Mouse (Mus musculus): ENCODE measurements around the gene Gm12258. TPM values are rescaled to one million over a fixed set of nuclear protein-coding genes. Genes with fewer than 3 reads are reported as not detected.
A peak's percentile ranks its signal among the peaks of the same experiment; 100 is the strongest.
"Not testable (repeated sequence)": the region's sequence is repeated elsewhere in the genome, so short reads cannot be mapped to it uniquely, and the experiment has no call there.

The Gm12258 gene
- 1.3 and 2.2 TPM in 2 replicates for polyA plus RNA-seq (2015; fragmentation: Nextera tagmentation; extraction: Ambion mirVana)

DNA sequence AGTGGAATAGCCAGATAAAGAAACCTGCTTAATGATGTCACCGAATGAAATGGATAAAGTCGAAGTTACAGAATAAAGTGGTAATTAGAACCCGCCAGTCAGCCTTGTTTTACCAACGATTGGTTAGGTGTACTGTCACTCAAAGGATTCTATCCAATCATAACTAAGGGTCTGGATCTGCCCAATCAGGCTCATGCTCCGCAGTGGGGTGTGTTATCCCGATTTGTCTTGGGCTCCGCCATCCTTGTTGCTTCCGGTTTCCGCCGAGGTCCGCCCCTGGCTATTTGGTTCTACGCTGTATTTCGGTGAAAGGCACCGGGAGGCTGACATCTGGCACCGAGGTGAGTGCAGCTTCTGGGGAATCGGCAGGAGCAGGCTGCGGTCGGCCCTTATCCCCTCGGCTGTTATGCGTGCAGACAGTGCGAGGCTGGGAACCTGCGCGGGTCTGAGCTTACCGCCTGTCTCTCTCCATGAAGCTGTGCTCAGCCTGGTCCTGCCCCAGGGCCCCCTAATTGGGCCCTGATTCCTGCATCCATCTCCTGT lies at the start of gene Gm12258:
Gm12258 (plus strand) TSS at position 240 of the 543 bp plus-strand sequence.
- H3K4me1 ChIP-seq (replicated peaks): peaks cover 12% of the 10 kb centered on the region
- WGBS (ENCODE audit: insufficient replicate concordance): under 1% methylated on average over 24 of the region's 24 CpGs
- H3K9ac ChIP-seq: peak within 1 kb of the TSS; percentile 85
- H3K27me3 ChIP-seq: no peaks in the 10 kb centered on the region
- H3K4me2 ChIP-seq: peak within 1 kb of the TSS; percentile 88
- H3K4me3 ChIP-seq (replicated peaks): peak within 1 kb of the TSS; percentile 77
- ATAC-seq (ENCODE audit: low read depth): peak; percentile 100
- H3K9me3 ChIP-seq (replicated peaks): no peaks in the 10 kb centered on the region
- H3K27ac ChIP-seq: peak within 1 kb of the TSS; percentile 75
- DNase-seq: peak; percentile 92
- peaks cover 15% of the 10 kb centered on the region for H3K36me3 ChIP-seq

DNA sequence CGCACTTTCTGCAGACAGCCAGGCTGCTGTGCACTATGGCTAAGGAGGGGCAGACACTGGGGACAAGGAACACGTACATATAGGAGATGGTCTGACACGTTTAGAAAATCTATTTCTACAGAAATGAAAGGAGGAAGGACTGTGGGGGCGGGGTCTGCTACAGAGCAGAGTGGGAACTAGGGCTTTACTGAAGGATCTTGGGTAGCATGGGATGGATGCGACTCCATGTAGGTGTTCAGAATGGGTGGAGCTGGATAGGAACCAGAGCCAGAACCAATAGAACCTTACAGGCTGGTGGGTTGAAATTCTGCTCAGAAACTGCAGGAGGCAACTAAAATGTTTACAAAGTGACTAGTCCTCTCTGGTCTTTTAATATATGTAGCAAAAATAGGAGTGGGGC lies 47.2 kb upstream of the Gm12258 start:
- DNase-seq (no peak), ATAC-seq (ENCODE audit: low read depth) (no peak)
- WGBS (ENCODE audit: insufficient replicate concordance): 54% methylated on average over 5 of the region's 5 CpGs
- Histone ChIP-seq H3K4me2 (no peak overlapping the region), H3K9me3 (replicated peaks) (no peaks in the 10 kb centered on the region), H3K27me3 (no peaks in the 10 kb centered on the region), H3K4me3 (replicated peaks) (no peak overlapping the region), H3K9ac (no peak overlapping the region), H3K27ac (no peak overlapping the region), H3K36me3 (no peaks in the 10 kb centered on the region), H3K4me1 (replicated peaks) (no peaks in the 10 kb centered on the region)

DNA sequence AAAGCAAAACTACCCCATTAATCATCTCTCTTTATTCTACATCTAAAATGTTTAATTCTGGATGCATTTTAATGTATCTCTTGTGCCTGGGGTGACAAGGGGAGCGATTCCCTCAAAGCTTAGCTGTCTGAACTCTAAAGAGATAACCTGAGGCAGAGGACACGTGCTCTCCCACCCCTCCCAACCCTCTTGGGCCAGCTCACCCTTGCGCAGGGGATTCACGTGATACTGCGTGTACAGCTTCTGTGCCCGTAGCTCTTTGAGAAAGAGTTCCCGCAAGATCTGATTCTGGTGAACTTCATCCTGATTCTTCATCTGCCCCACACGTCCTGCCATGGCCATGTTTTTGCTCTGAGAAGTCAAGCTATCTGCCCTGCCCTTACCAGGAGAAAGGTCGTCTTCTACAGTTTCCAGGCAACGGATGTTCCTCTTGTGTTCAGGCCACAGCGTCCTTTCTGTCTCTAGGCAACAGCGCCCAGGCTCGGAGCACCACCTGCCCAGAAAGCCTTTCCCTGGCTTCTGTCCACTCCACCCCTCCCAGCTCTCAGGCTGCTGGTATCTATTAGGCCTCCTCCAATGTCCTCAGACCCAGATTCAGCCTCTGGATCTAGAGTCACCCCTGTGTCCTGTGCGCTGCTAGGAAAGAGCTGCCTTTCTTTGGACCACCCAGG lies 45.3 kb upstream of the Gm12258 start, which contains the start of gene Fam183b:
Fam183b (minus strand) TSS at position 403 of the 671 bp plus-strand sequence.
- DNase-seq (no peak), ATAC-seq (ENCODE audit: low read depth) (no peak)
- 39% methylated on average over 14 of the region's 14 CpGs for WGBS (ENCODE audit: insufficient replicate concordance)
- Histone ChIP-seq H3K4me1 (replicated peaks) (0 out of 2 replicates have a peak, but pooled peaks cover 4% of the 10 kb centered on the region), H3K27ac (no peak within 1 kb of the TSS), H3K4me3 (replicated peaks) (no peak within 1 kb of the TSS), H3K36me3 (no peaks in the 10 kb centered on the region), H3K4me2 (no peak within 1 kb of the TSS), H3K27me3 (no peaks in the 10 kb centered on the region), H3K9me3 (replicated peaks) (no peaks in the 10 kb centered on the region), H3K9ac (no peak within 1 kb of the TSS)

DNA sequence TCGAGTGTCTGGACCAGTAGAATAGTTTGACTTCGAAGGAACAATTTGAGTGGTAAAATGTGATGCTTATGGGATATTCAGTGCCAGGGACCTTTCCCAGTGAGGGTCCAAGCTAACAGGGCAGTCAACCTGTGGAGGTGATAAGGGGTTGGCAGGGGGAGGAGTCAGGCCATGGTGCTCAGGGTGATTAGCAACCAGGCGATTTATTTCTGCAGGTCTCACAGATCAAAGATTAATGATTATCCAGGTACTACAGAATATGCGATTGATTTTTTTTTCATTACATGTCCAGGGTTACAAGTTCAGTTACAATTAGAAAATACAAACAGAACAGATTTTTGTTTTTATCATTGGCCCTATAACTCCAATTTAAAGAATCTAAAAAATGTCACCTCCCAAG lies 43.1 kb upstream of the Gm12258 start:
- H3K4me2 ChIP-seq: no peak overlapping the region
- no peaks in the 10 kb centered on the region for H3K9me3 ChIP-seq (replicated peaks)
- no peak overlapping the region for H3K4me3 ChIP-seq (replicated peaks)
- ATAC-seq (ENCODE audit: low read depth) (no peak), DNase-seq (no peak)
- H3K27ac ChIP-seq: no peak overlapping the region
- H3K4me1 ChIP-seq (replicated peaks): 0 out of 2 replicates have a peak, but pooled peaks cover 4% of the 10 kb centered on the region
- no peaks in the 10 kb centered on the region for H3K27me3 ChIP-seq
- WGBS (ENCODE audit: insufficient replicate concordance): 45% methylated on average over 4 of the region's 4 CpGs
- no peaks in the 10 kb centered on the region for H3K36me3 ChIP-seq
- H3K9ac ChIP-seq: no peak overlapping the region

DNA sequence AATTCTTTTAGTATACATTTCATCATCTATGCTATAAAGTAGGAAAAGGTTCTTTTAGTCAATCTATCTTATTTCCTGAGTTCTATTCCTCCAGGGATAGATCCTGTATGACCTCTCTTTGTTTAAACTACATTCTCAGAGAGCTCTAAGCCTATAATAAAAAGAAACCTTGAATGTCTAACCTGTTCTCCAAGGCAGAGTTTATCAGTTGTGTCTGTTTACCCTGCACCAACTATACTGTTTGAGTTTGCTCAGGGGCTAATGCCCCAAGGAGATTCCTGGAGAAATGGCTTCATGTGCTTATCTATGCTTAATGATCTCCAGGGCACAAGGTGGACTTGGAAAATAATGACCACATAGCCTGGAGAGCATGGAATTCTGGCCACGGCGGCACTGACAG lies 42.6 kb upstream of the Gm12258 start:
- ATAC-seq (ENCODE audit: low read depth) (no peak), DNase-seq (no peak)
- WGBS (ENCODE audit: insufficient replicate concordance): 58% methylated on average over 2 of the region's 2 CpGs
- no peak overlapping the region for H3K27ac ChIP-seq
- no peak overlapping the region for H3K4me3 ChIP-seq (replicated peaks)
- no peak overlapping the region for H3K9ac ChIP-seq
- H3K9me3 ChIP-seq (replicated peaks): no peaks in the 10 kb centered on the region
- no peaks in the 10 kb centered on the region for H3K36me3 ChIP-seq
- no peaks in the 10 kb centered on the region for H3K27me3 ChIP-seq
- H3K4me2 ChIP-seq: no peak overlapping the region
- 0 out of 2 replicates have a peak, but pooled peaks cover 4% of the 10 kb centered on the region for H3K4me1 ChIP-seq (replicated peaks)

DNA sequence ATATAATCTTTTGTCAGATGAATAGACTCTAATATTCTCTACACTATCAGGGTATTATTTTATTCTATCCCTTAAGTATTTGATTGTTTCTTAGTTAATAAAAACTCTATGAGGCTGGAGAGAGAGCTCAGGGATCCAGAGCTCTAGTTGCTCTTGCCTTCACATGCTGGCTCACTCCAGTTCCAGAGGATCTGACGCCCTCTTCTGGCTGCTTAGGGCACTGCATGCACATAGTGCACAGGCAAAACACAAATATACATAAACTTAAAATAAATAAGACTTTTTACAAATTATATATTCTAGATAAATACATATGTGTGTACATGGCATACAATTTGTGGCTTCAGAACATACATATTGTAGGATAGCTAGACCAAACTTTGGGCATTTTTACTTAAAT lies 35.0 kb upstream of the Gm12258 start:
- no peak overlapping the region for H3K4me2 ChIP-seq
- 3% methylated on average over 1 of the region's 1 CpGs for whole genome bisulfite sequencing (ENCODE audit: insufficient replicate concordance)
- no peak for DNase-seq

DNA sequence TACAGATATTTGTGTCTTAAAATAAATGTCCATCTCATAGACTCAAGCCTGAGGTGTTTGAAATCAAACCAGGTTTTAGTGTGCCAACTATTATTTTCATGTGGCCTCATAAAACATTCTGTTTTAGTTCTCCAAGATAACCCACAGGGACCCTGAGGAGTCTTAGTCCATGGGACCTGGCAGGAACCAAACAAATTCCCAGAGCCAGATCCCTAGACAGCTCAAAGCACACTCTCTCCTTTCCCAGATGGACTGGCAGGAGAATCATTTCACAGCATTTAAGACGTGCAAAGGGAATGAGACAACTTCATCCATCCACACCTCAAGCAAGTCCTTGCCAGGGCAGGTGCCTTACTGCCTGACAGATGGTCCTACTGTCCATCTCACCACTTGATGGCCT lies 32.3 kb upstream of the Gm12258 start, which contains the start of gene Olfr313:
Olfr313 (plus strand) TSS at position 301 of the 400 bp plus-strand sequence.
- H3K9ac ChIP-seq; H3K9me3 ChIP-seq (replicated peaks); H3K36me3 ChIP-seq; H3K4me3 ChIP-seq (replicated peaks); H3K27ac ChIP-seq; DNase-seq; H3K4me2 ChIP-seq; ATAC-seq (ENCODE audit: low read depth); H3K4me1 ChIP-seq (replicated peaks); H3K27me3 ChIP-seq: not testable (repeated sequence)
- WGBS (ENCODE audit: insufficient replicate concordance): 29% methylated on average over 1 of the region's 1 CpGs

More for the DNA sequence above, 35.0 kb upstream of the Gm12258 start:
- no peaks in the 10 kb centered on the region for H3K4me1 ChIP-seq (replicated peaks)
- H3K9ac ChIP-seq: no peak overlapping the region
- no peaks in the 10 kb centered on the region for H3K9me3 ChIP-seq (replicated peaks)
- ATAC-seq (ENCODE audit: low read depth): no peak
- no peaks in the 10 kb centered on the region for H3K27me3 ChIP-seq
- H3K4me3 ChIP-seq (replicated peaks): no peak overlapping the region
- no peak overlapping the region for H3K27ac ChIP-seq
- no peaks in the 10 kb centered on the region for H3K36me3 ChIP-seq

DNA sequence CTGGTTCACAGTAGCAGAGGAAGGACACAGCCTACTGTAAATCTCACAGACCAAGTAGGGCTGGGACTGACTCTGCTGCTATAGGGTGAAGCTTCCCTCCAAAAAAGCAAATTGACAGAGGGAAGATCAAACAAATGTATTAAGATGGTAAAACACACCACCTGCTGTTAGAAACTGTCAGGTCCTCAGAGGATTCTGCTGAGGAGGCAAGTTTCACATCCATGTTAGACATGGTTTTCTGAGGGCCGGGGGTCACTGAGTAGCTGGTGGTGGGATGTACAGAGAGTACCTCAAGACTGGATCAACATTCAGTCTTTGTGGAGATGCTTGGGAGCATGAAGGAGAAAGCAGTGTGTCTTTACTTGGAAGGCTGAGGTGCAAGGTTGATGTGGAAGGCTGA lies 31.3 kb upstream of the Gm12258 start:
- DNase-seq: no peak
- no peak overlapping the region for H3K9ac ChIP-seq
- 60% methylated on average over 1 of the region's 1 CpGs for WGBS (ENCODE audit: insufficient replicate concordance)
- H3K9me3 ChIP-seq (replicated peaks): no peaks in the 10 kb centered on the region
- H3K4me2 ChIP-seq: no peak overlapping the region
- H3K4me1 ChIP-seq (replicated peaks): no peaks in the 10 kb centered on the region
- no peaks in the 10 kb centered on the region for H3K36me3 ChIP-seq
- no peak overlapping the region for H3K4me3 ChIP-seq (replicated peaks)
- no peak overlapping the region for H3K27ac ChIP-seq
- H3K27me3 ChIP-seq: no peaks in the 10 kb centered on the region
- no peak for ATAC-seq (ENCODE audit: low read depth)

DNA sequence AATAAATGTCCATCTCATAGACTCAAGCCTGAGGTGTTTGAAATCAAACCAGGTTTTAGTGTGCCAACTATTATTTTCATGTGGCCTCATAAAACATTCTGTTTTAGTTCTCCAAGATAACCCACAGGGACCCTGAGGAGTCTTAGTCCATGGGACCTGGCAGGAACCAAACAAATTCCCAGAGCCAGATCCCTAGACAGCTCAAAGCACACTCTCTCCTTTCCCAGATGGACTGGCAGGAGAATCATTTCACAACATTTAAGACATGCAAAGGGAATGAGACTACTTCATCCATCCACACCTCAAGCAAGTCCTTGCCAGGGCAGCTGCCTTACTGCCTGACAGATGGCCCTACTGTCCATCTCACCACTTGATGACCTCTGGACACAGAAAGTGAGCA lies 18.0 kb upstream of the Gm12258 start, which contains the start of gene Olfr312:
Olfr312 (plus strand) TSS at position 301 of the 400 bp plus-strand sequence.
- H3K4me3 ChIP-seq (replicated peaks); H3K9me3 ChIP-seq (replicated peaks); H3K27me3 ChIP-seq; ATAC-seq (ENCODE audit: low read depth); H3K27ac ChIP-seq; DNase-seq; H3K36me3 ChIP-seq; H3K9ac ChIP-seq; H3K4me1 ChIP-seq (replicated peaks); H3K4me2 ChIP-seq: not testable (repeated sequence)

DNA sequence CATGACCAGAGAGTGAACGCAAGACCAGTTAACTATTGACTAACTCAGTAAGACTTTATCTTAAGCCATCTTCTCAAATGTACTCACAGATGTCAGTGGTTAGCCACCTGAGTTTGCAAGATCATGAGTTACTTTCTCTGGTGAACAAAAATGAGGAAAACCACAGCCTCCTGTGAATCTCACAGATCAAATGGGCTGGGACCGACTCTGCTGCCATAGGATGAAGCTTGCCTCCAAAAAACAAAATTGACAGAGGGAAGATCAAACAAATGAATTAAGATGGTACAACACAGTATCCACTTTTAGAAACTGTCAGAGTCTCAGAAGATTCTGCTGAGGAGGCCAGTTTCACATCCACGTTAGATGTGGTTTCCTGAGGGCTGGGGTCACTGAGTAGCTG lies 17.2 kb upstream of the Gm12258 start:
- Histone ChIP-seq H3K4me3 (replicated peaks) (no peak overlapping the region), H3K27me3 (no peaks in the 10 kb centered on the region), H3K27ac (no peak overlapping the region), H3K4me1 (replicated peaks) (no peaks in the 10 kb centered on the region), H3K9me3 (replicated peaks) (no peaks in the 10 kb centered on the region), H3K9ac (no peak overlapping the region), H3K36me3 (no peaks in the 10 kb centered on the region), H3K4me2 (no peak overlapping the region)
- ATAC-seq (ENCODE audit: low read depth) (no peak), DNase-seq (no peak)
- 45% methylated on average over 3 of the region's 3 CpGs for WGBS (ENCODE audit: insufficient replicate concordance)

DNA sequence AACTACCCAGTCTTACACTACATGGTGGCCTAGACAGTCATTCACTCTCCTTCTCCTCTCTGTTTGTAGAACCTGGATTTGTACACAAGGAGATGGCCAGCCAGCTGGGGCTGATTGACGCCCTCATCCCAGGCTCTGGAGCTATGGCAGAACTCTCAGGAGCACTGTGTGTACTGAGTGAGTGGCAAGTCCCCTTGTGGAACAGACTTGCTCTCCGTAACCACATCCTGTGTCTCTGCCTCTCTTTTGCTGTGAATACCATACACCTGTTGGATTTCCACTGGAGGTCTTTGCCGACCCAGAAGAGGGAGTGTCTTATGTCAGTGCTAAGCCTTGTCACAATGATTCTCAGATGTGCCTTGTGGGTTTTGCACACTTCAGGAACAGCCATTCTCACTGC lies 14.4 kb upstream of the Gm12258 start:
- not testable (repeated sequence) for H3K27ac ChIP-seq; H3K4me3 ChIP-seq (replicated peaks); DNase-seq; H3K36me3 ChIP-seq; H3K4me1 ChIP-seq (replicated peaks); ATAC-seq (ENCODE audit: low read depth); H3K27me3 ChIP-seq; H3K9me3 ChIP-seq (replicated peaks); H3K4me2 ChIP-seq; H3K9ac ChIP-seq
- WGBS (ENCODE audit: insufficient replicate concordance): 61% methylated on average over 3 of the region's 3 CpGs

DNA sequence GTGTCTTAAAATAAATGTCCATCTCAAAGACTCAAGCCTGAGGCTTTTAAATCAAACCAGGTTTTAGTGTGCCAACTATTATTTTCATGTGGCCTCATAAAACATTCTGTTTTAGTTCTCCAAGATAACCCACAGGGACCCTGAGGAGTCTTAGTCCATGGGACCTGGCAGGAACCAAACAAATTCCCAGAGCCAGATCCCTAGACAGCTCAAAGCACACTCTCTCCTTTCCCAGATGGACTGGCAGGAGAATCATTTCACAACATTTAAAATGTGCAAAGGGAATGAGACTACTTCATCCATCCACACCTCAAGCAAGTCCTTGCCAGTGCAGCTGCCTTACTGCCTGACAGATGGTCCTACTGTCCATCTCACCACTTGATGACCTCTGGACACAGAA lies 8.0 kb upstream of the Gm12258 start, which contains the start of gene Olfr311:
Olfr311 (plus strand) TSS at position 301 of the 400 bp plus-strand sequence.
- not testable (repeated sequence) for H3K4me1 ChIP-seq (replicated peaks); H3K27me3 ChIP-seq; H3K4me2 ChIP-seq; ATAC-seq (ENCODE audit: low read depth); H3K9me3 ChIP-seq (replicated peaks); H3K27ac ChIP-seq; H3K4me3 ChIP-seq (replicated peaks); H3K36me3 ChIP-seq; DNase-seq; H3K9ac ChIP-seq

Measured in liver, embryonic 13.5 days (tissue).